Comparison of ENCODE assay signal across 22 mouse cellular contexts in the genomic region with DNA sequence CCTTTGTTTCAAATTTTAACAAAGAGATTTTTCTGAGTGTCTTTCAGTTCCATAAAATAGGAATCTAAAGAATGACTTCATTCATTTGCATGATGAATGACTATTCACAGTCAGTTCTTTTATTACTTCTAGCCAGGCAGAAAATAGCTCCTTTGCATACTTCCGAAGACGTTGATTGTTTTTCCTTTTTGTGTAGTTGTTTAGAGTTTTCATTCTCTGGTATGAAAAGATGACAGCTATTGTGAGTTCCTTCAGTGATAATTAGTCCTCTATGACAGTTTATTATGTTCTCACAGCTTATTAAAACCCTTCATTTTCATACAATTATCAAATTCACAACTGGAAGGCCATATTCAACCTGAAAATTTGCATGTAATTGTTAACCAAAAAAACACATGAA.
DNase-seq lines count a peak whose midpoint lies in the region; ATAC-seq and TF ChIP-seq lines count a peak whose summit lies in the region.
"Had no signal": no experiment of that assay in that cellular context is flagged by ENCODE, and none has a peak within 500 bp of the region (broad histone marks: within the 10 kb centered on the region; RNA-seq: fewer than 3 reads in every experiment).

No protein-coding gene starts in this region.

- H3K4me2 ChIP-seq in forebrain, embryonic 12.5 days, result no peak overlapping the region
- H3K4me2 ChIP-seq in forebrain, embryonic 16.5 days (ENCODE audit: low read length), result no peak overlapping the region
- H3K4me2 ChIP-seq in forebrain, embryonic 13.5 days, result no peak overlapping the region
- H3K4me2 ChIP-seq: embryonic facial prominence, embryonic 13.5 days; embryonic facial prominence, embryonic 15.5 days had no signal

- TF ChIP-seq POLR2A in brain, embryonic 14.5 days (IDR thresholded peaks at IDR 0.05; ENCODE audit: borderline replicate concordance, extremely low read depth, insufficient read depth, insufficient read length, poor library complexity, severe bottlenecking), result no peak

- whole genome bisulfite sequencing in forebrain, embryonic 12.5 days, result 18% methylated on average over 2 of the region's 2 CpGs
- WGBS in forebrain, embryonic 10.5 days, result 42% methylated on average over 2 of the region's 2 CpGs
- WGBS in forebrain, embryonic 16.5 days, result 8% methylated on average over 2 of the region's 2 CpGs
- 12% methylated on average over 2 of the region's 2 CpGs for WGBS in forebrain, embryonic 13.5 days

- no peak overlapping the region for H3K27ac ChIP-seq in forebrain, embryonic 12.5 days
- no peak overlapping the region for H3K27ac ChIP-seq in forebrain, embryonic 10.5 days
- H3K27ac ChIP-seq in forebrain, embryonic 16.5 days (ENCODE audit: low read length), result no peak overlapping the region
- H3K27ac ChIP-seq in forebrain, embryonic 13.5 days, result no peak overlapping the region
- H3K27ac ChIP-seq: embryonic facial prominence, embryonic 13.5 days; embryonic facial prominence, embryonic 15.5 days; gastrocnemius, adult 2 months had no signal

- DNase-seq in forebrain, embryonic 10.5 days (ENCODE audit: extremely low spot score, low spot score), result no peak
- peak; percentile 62 for DNase-seq in Muller cell, postnatal 12 days (ENCODE audit: inconsistent ontology term)
- DNase-seq in brain, embryonic 14.5 days (ENCODE audit: low read depth), result peak; percentile 40
- DNase-seq: adrenal gland, adult 8-10 months; adrenal gland, postnatal 14 days; adrenal gland, postnatal 36 days; cerebellum, adult 11-12 months; cerebellum, adult 8-10 months; cerebellum, adult 9-11 months; cerebellum, postnatal 14 days; cerebellum, postnatal 36 days; embryo, embryonic 11 days; gastrocnemius, adult 2 months had no signal

- no peak for TF ChIP-seq CTCF in brain, embryonic 14.5 days (IDR thresholded peaks at IDR 0.05; ENCODE audit: borderline replicate concordance, extremely low read depth, insufficient read depth, insufficient read length)

- H3K9me3 ChIP-seq in forebrain, embryonic 12.5 days, result peaks cover 4% of the 10 kb centered on the region; the same call in 1 of the 2 replicates
- peaks cover 7% of the 10 kb centered on the region; the same call in 1 of the 2 replicates for H3K9me3 ChIP-seq in forebrain, embryonic 10.5 days
- H3K9me3 ChIP-seq in forebrain, embryonic 16.5 days (ENCODE audit: control insufficient read depth, low read length), result no peaks in the 10 kb centered on the region; the same call in 1 of the 2 replicates
- H3K9me3 ChIP-seq in forebrain, embryonic 13.5 days (replicated peaks), result no peaks in the 10 kb centered on the region
- H3K9me3 ChIP-seq: embryonic facial prominence, embryonic 13.5 days; embryonic facial prominence, embryonic 15.5 days had no signal

- H3K9ac ChIP-seq in forebrain, embryonic 12.5 days, result no peak overlapping the region
- no peak overlapping the region for H3K9ac ChIP-seq in forebrain, embryonic 16.5 days (replicated peaks; ENCODE audit: low read depth, low read length)
- H3K9ac ChIP-seq in forebrain, embryonic 13.5 days, result no peak overlapping the region
- H3K9ac ChIP-seq: embryonic facial prominence, embryonic 13.5 days; embryonic facial prominence, embryonic 15.5 days had no signal

- H3K4me1 ChIP-seq in forebrain, embryonic 12.5 days, result 0 out of 2 replicates have a peak, but pooled peaks cover 2% of the 10 kb centered on the region
- H3K4me1 ChIP-seq in forebrain, embryonic 10.5 days, result peaks cover 11% of the 10 kb centered on the region; the same call in 1 of the 2 replicates
- no peaks in the 10 kb centered on the region for H3K4me1 ChIP-seq in forebrain, embryonic 16.5 days (replicated peaks; ENCODE audit: control insufficient read depth, insufficient read depth, low read length)
- no peaks in the 10 kb centered on the region for H3K4me1 ChIP-seq in forebrain, embryonic 13.5 days
- H3K4me1 ChIP-seq: embryonic facial prominence, embryonic 13.5 days; embryonic facial prominence, embryonic 15.5 days had no signal

- H3K4me3 ChIP-seq in forebrain, embryonic 12.5 days (replicated peaks), result no peak overlapping the region
- no peak overlapping the region for H3K4me3 ChIP-seq in forebrain, embryonic 10.5 days
- no peak overlapping the region for H3K4me3 ChIP-seq in forebrain, embryonic 16.5 days (replicated peaks; ENCODE audit: low read length)
- H3K4me3 ChIP-seq in forebrain, embryonic 13.5 days, result no peak overlapping the region
- H3K4me3 ChIP-seq: embryonic facial prominence, embryonic 13.5 days; embryonic facial prominence, embryonic 15.5 days; erythroblast, embryonic 14.5 days; gastrocnemius, adult 2 months had no signal

- 0 out of 2 replicates have a peak, but pooled peaks have one; percentile 23 for ATAC-seq in forebrain, embryonic 12.5 days (ENCODE audit: low FRiP score)
- ATAC-seq in forebrain, embryonic 16.5 days, result peak; percentile 50
- ATAC-seq in forebrain, embryonic 13.5 days, result no peak
- ATAC-seq in cerebellum, adult (ENCODE audit: insufficient number of reproducible peaks, low FRiP score, low TSS enrichment), result no peak
- ATAC-seq: activated CD4-positive, CD25-positive, alpha-beta regulatory T cell, adult 4 months; Patski had no signal

- H3K36me3 ChIP-seq in forebrain, embryonic 12.5 days (replicated peaks), result no peaks in the 10 kb centered on the region
- no peaks in the 10 kb centered on the region for H3K36me3 ChIP-seq in forebrain, embryonic 10.5 days (replicated peaks)
- no peaks in the 10 kb centered on the region for H3K36me3 ChIP-seq in forebrain, embryonic 16.5 days (ENCODE audit: control insufficient read depth, insufficient read depth)
- no peaks in the 10 kb centered on the region for H3K36me3 ChIP-seq in forebrain, embryonic 13.5 days (ENCODE audit: poor library complexity, severe bottlenecking)
- H3K36me3 ChIP-seq: embryonic facial prominence, embryonic 13.5 days; embryonic facial prominence, embryonic 15.5 days had no signal

- H3K27me3 ChIP-seq in forebrain, embryonic 12.5 days, result no peaks in the 10 kb centered on the region
- no peaks in the 10 kb centered on the region for H3K27me3 ChIP-seq in forebrain, embryonic 10.5 days (ENCODE audit: poor library complexity, severe bottlenecking)
- no peaks in the 10 kb centered on the region for H3K27me3 ChIP-seq in forebrain, embryonic 16.5 days (replicated peaks; ENCODE audit: control insufficient read depth, insufficient read depth, low read length)
- H3K27me3 ChIP-seq in forebrain, embryonic 13.5 days, result no peaks in the 10 kb centered on the region
- H3K27me3 ChIP-seq: embryonic facial prominence, embryonic 13.5 days; embryonic facial prominence, embryonic 15.5 days; Patski had no signal

Comparison
In these comparisons a context has a peak if more than half of its experiments do, and no peak if none do; other contexts are left out.
1. ATAC-seq: peak in forebrain, embryonic 12.5 days (single experiment) and forebrain, embryonic 16.5 days (single experiment); none in forebrain, embryonic 13.5 days (single experiment) and cerebellum, adult (single experiment).